Mouse (Mus musculus): ENCODE measurements around the gene Peli2. TPM values are rescaled to one million over a fixed set of nuclear protein-coding genes. Genes with fewer than 3 reads are reported as not detected.
A peak's percentile ranks its signal among the peaks of the same experiment; 100 is the strongest.

The Peli2 gene
- total RNA-seq, 2 experiments from 2014 or later, result 19.3 to 23.2 TPM

DNA sequence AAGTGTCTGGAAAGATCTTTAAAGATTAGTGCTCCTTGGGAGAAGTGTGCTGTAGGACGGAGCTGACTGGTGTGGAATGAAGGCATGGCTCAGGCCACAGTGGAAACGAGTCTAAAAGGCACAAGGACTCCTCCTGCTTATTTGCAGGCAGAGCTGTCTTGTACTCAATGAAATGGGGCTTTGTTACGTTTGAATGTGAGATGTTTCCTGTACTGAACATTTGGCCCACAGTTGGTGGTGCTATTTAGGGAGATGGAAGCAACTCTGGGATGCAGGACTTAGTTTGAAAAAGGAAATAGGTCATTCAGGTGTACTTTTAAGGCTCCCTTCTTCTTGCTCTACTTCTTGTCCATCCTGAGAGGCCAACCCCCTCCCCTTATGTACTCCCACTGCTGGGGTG is 192.6 kb downstream of the Peli2 start:
- H3K4me3 ChIP-seq, result no peak overlapping the region
- DNase-seq (ENCODE audit: low spot score in 2 of 2), result no peak
- TF ChIP-seq CTCF (conservative IDR thresholded peaks at IDR 0.05), result no peak
- H3K27ac ChIP-seq, result no peak overlapping the region

DNA sequence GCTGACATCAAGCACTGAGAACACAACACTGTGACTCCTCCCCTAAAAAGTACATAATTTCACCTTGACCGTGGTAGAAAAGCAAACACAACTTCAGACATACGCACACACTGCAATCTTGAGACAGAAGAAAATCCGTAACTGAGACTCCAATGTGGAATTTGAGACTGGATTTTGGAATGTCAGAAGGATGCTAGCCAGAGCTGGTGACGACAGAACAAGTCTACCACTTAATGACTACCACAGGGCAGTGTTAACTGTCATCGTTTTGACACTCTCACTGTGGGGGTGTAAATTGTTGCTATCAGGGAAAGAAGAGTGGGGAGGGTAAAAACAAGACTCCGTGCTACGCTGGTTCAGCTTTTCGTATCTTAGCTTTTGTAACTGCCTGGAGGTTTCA is 195.8 kb downstream of the Peli2 start:
- H3K27ac ChIP-seq, result no peak overlapping the region
- no peak overlapping the region for H3K4me3 ChIP-seq
- TF ChIP-seq CTCF (conservative IDR thresholded peaks at IDR 0.05), result no peak
- no peak for DNase-seq (ENCODE audit: low spot score in 2 of 2)

DNA sequence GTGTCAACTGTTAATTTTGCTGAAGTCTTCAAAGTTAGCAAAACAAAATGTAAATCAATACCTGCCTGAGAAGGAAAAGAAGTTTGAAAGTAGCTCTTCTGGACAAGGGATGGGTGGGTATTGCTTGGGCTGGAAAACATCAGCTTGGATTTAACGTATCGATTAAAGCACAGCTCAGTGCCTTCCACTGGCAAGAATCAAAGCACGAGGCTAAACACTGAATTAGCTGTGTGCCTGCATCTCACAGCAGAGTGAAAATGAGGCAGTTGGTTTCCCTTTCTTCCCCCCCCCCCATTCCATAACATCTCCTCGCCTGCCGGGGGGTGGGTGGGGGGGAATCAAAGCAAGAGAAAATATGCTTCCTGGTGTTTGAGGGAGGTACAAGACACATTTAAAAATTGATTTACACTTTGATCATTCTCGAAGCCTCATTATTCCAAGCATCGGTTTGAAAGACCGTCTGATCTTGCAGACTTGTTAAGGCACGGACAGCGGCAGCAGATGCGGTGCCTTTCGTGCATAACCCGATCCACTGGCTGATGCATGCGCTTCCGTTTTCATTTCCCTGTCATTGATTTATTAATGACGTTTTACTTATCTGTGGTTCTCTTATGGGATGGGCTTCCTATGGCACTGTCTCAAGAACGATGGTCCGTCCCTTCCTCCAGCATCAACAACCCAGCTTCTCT is 203.3 kb downstream of the Peli2 start:
- Histone ChIP-seq H3K27ac (no peak overlapping the region), H3K4me3 (no peak overlapping the region)
- no peak for TF ChIP-seq CTCF (conservative IDR thresholded peaks at IDR 0.05)
- no peak for DNase-seq (ENCODE audit: low spot score in 2 of 2)

DNA sequence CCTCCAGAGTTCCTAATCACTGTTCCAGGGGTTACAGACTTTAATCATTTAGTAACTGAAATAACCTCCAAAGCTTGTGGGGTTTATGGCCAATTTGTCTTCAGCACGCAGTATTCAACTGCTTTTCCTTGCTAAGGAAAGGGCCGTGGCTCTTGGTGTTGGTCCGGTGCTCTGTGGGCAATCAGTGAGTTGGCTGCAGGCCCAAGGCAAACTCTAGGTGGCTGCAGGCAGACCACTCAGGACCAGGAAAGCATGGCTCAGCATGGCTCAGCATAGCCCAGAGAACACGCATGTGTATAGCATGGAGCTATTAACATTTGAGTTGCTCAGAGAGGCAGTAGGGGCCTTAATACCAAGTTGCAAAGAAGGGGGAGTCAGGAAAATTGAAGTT is 203.8 kb downstream of the Peli2 start:
- H3K4me3 ChIP-seq, result no peak overlapping the region
- no peak for DNase-seq (ENCODE audit: low spot score in 2 of 2)
- TF ChIP-seq CTCF (conservative IDR thresholded peaks at IDR 0.05), result no peak
- no peak overlapping the region for H3K27ac ChIP-seq

DNA sequence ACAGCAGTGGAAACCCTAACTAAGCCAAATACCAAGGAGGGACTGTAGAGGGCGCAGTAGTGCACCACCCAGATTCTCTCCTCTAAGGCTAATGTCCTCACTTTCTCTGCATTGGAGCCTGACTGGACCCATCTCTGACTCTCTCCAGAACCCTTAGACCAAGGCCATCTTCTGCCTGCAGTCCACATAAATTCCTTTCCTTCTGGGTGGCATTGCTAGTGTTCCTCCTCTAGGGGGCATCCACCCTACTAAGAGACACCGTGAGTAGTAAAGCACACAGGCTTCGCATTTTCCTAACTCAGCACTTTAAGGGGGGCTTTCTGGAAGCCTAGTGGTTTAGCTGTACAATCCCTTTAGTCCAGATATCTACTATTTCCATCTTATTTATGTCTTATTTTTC is 207.1 kb downstream of the Peli2 start:
- peak; percentile 65 for TF ChIP-seq CTCF (conservative IDR thresholded peaks at IDR 0.05)
- no peak for DNase-seq (ENCODE audit: low spot score in 2 of 2)
- H3K4me3 ChIP-seq, result no peak overlapping the region
- H3K27ac ChIP-seq, result no peak overlapping the region

DNA sequence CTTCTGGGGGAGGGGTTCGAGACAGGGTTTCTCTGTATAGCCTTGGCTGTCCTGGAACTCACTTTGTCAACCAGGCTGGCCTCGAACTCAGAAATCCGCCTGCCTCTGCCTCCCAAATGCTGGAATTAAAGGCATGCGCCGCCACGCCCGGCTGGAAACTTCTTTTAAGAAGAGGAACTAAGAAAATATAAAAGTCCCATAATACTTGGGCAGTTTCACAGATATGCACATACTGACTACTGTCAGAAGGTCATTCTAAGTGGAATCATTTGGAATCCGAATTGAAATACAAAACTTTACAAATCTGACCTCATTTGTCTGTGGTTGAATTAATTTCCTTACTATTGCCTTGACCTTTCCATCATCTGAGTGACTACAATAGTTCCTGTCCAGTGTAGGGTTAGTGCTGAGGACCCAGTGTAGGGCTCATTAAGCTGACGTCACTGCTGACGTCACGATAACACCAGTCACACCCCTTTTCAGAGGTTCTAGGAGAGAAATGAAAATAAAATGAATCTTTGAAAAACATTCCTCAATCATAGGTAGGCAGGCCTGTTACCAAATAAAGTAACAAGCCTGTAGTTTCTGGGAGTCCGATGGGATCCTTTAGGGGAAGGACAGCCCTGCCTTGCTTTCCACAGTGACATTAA is 209.2 kb downstream of the Peli2 start:
- TF ChIP-seq CTCF (conservative IDR thresholded peaks at IDR 0.05), result no peak
- DNase-seq (ENCODE audit: low spot score in 2 of 2), result no peak
- Histone ChIP-seq H3K4me3 (no peak overlapping the region), H3K27ac (no peak overlapping the region)
